Mouse (Mus musculus) brain, embryonic 14.5 days (tissue): Measurements from ENCODE around the gene Cars2. TPM values are rescaled to one million over a fixed set of nuclear protein-coding genes. Genes with fewer than 3 reads are reported as not detected.
A peak's percentile ranks its signal among the peaks of the same experiment; 100 is the strongest.
"Not testable (repeated sequence)": the region's sequence is repeated elsewhere in the genome, so short reads cannot be mapped to it uniquely, and the experiment has no call there.

ENCODE experiments used
- DNase-seq: peaks from one replicate; pipeline ENCODE4 v3.0.0-alpha.2; 2011; ENCODE audit warnings: low read depth
- CTCF ChIP-seq: fragments of 200-500 bp; IDR thresholded peaks from 2 replicates; pipeline ENCODE4 v1.5.1; 2012; ENCODE audit warnings: inconsistent platforms, mild to moderate bottlenecking, moderate library complexity, borderline replicate concordance; ENCODE audit not compliant: insufficient read depth, insufficient read length; ENCODE audit errors: extremely low read depth
- POLR2A ChIP-seq: fragments of 200-500 bp; IDR thresholded peaks from 2 replicates; pipeline ENCODE4 v1.6.1; 2012; ENCODE audit warnings: mild to moderate bottlenecking, inconsistent platforms, borderline replicate concordance; ENCODE audit not compliant: poor library complexity, insufficient read depth, insufficient read length, severe bottlenecking; ENCODE audit errors: extremely low read depth
- polyA plus RNA-seq: library from polyadenylated mRNA; depleted of rRNA; stranded (reverse); fragments of >200 nt; gene quantifications from 2 replicates; pipeline ENCODE4 v1.2.3, GENCODE M21; 2012

Cars2 gene
- polyA plus RNA-seq, 1 experiment, result 44.1 TPM

GRCm38 (mm10) chr8:11569260-11570097 is 18.9 kb upstream of the Cars2 start:
- TF ChIP-seq POLR2A, result no peak
- TF ChIP-seq CTCF, result no peak
- DNase-seq, result no peak

GRCm38 (mm10) chr8:11568193-11568592 is 17.6 kb upstream of the Cars2 start:
- not testable (repeated sequence) for DNase-seq

- TF ChIP-seq CTCF (no peak), POLR2A (no peak)
- DNase-seq, result no peak
Observed at GRCm38 (mm10) chr8:11564721-11565120, 14.1 kb upstream of the Cars2 start.

- no peak for DNase-seq
- no peak for TF ChIP-seq CTCF
- TF ChIP-seq POLR2A, result no peak
Observed at GRCm38 (mm10) chr8:11564236-11564635, 13.7 kb upstream of the Cars2 start.

- TF ChIP-seq CTCF (no peak), POLR2A (no peak)
- DNase-seq, result no peak
Observed at GRCm38 (mm10) chr8:11560220-11560619, 9.6 kb upstream of the Cars2 start.

GRCm38 (mm10) chr8:11559511-11559910 is 8.9 kb upstream of the Cars2 start:
- TF ChIP-seq CTCF (no peak), POLR2A (no peak)
- no peak for DNase-seq

GRCm38 (mm10) chr8:11557768-11558629 is 7.4 kb upstream of the Cars2 start:
- TF ChIP-seq CTCF, result no peak
- peak; percentile 100; the same call in 1 of the 2 replicates for TF ChIP-seq POLR2A
- DNase-seq, result peak; percentile 99

GRCm38 (mm10) chr8:11557424-11557767 is 6.8 kb upstream of the Cars2 start:
- DNase-seq, result no peak
- TF ChIP-seq POLR2A (no peak), CTCF (no peak)

GRCm38 (mm10) chr8:11556691-11557423 is 6.3 kb upstream of the Cars2 start:
- peak; percentile 70 for DNase-seq
- TF ChIP-seq CTCF, result no peak
- 0 out of 2 replicates have a peak, but pooled peaks have one; percentile 17 for TF ChIP-seq POLR2A

GRCm38 (mm10) chr8:11555720-11556591 is 5.4 kb upstream of the Cars2 start:
- TF ChIP-seq POLR2A (peak; percentile 93), CTCF (no peak)
- DNase-seq, result peak; percentile 100
